Mouse (Mus musculus) cerebellum, postnatal 14 days (tissue): ENCODE data around the gene Tfeb.

Source experiments
- DNase-seq, 2 experiments: peaks; one replicate each; pipeline ENCODE4 v3.0.0; 2021; ENCODE audit warnings: mixed read lengths in 2 of 2

The Tfeb gene

DNA sequence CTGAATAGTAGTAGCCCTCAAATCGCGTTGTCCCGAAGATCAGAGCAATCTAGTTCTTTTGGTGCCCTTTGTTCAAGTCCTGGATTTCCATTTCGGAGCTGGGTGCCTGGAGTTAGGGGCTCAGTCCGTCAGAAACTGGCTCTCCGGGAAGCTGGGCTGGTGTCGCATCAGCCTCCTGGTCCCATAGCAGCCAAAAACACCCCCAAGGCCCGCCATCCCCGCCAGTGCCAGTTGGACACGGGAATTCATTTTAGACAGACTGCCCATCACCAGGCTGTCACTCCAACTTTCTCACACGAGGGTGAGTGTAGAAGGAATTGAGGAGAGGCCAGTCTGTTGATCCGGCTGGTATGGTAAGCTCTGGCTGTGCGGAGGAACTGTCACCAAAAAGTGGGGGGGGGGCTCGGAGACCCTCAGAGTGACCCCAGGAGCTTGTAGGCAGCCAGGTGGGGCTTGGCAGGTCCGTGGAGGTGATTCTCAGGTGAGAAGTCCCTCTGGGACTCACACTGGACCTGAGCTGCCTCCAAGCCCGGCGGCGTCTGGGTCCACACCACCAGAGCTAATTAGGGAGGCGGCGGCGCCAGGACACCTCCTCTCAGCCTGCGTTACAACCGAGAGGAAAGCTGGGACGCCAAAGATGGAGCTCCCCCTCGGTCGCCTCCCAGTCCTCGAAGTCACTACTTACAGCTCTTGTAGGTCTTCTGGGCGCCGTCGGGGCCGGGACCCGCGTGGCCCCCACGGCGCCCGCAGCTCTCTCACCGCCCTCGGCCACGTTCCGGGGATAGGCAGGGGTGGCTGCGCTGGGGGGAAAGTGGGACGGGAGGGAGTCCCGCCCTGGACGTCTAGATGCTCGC lies 97.0 kb downstream of the Tfeb start:
- DNase-seq, result no peak

DNA sequence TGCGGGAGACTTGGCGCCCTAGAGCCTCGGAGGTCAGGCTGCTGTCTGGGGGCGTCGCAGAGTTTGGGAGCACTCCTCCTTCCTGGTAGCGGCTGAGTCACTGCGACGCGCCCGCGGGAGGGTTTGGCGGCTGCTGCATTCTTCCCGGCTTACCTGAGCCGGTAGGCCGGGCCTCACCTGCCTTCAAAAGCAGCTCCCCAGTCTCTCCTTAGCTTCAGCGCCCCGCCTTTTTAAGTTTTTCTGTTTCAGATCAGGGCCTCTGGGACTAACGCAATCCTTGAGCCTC lies 97.6 kb downstream of the Tfeb start, which contains the start of gene Mdfi:
TSS of gene Mdfi (minus strand) at position 210 of the 286 bp plus-strand sequence.
- DNase-seq, result no peak

GRCm38 (mm10) chr17:47837808-47838207 lies 101.0 kb downstream of the Tfeb start:
- DNase-seq, result no peak

GRCm38 (mm10) chr17:47841521-47841920 lies 104.7 kb downstream of the Tfeb start:
- no peak for DNase-seq
